In genomic region chr13:111406859-111407389, GRCm38 (mm10) we compare ENCODE assay signal across 19 mouse cellular contexts.
DNase-seq lines count a peak whose midpoint lies in the region; ATAC-seq and TF ChIP-seq lines count a peak whose summit lies in the region.
"Had no signal": no experiment of that assay in that cellular context is flagged by ENCODE, and none has a peak within 500 bp of the region (broad histone marks: within the 10 kb centered on the region; RNA-seq: fewer than 3 reads in every experiment).

No protein-coding gene starts in this region.

- H3K4me3 ChIP-seq in hindbrain, postnatal 0 days (ENCODE audit: low read length), result no peak overlapping the region
- no peak overlapping the region for H3K4me3 ChIP-seq in hindbrain, embryonic 10.5 days
- no peak overlapping the region for H3K4me3 ChIP-seq in lung, embryonic 16.5 days (ENCODE audit: low read length)
- H3K4me3 ChIP-seq in embryonic facial prominence, embryonic 13.5 days, result no peak overlapping the region
- H3K4me3 ChIP-seq: heart, adult 2 months; hindbrain, embryonic 12.5 days; limb, embryonic 12.5 days; liver, embryonic 15.5 days; megakaryocyte, embryonic 14.5 days had no signal

- H3K27ac ChIP-seq in hindbrain, postnatal 0 days, result no peak overlapping the region
- no peak overlapping the region for H3K27ac ChIP-seq in hindbrain, embryonic 10.5 days
- 0 out of 2 replicates have a peak overlapping the region, but pooled peaks have one; percentile 40 for H3K27ac ChIP-seq in lung, embryonic 16.5 days (ENCODE audit: low read length)
- H3K27ac ChIP-seq in embryonic facial prominence, embryonic 13.5 days, result peak overlapping the region; percentile 65; the same call in 1 of the 2 replicates
- H3K27ac ChIP-seq: heart, adult 2 months; hindbrain, embryonic 12.5 days; limb, embryonic 12.5 days; liver, embryonic 15.5 days had no signal

- H3K36me3 ChIP-seq in hindbrain, postnatal 0 days (ENCODE audit: insufficient read depth, low read length), result no peaks in the 10 kb centered on the region
- H3K36me3 ChIP-seq in hindbrain, embryonic 10.5 days, result no peaks in the 10 kb centered on the region
- no peaks in the 10 kb centered on the region for H3K36me3 ChIP-seq in lung, embryonic 16.5 days (ENCODE audit: control insufficient read depth, insufficient read depth, low read length)
- no peaks in the 10 kb centered on the region for H3K36me3 ChIP-seq in embryonic facial prominence, embryonic 13.5 days
- H3K36me3 ChIP-seq: G1E; hindbrain, embryonic 12.5 days; limb, embryonic 12.5 days; liver, embryonic 15.5 days had no signal

- H3K4me1 ChIP-seq in hindbrain, postnatal 0 days (ENCODE audit: insufficient read depth, low read length), result no peaks in the 10 kb centered on the region
- H3K4me1 ChIP-seq in hindbrain, embryonic 10.5 days (replicated peaks), result 0 out of 2 replicates have a peak, but pooled peaks cover 5% of the 10 kb centered on the region
- H3K4me1 ChIP-seq in lung, embryonic 16.5 days (replicated peaks; ENCODE audit: control insufficient read depth, insufficient read depth, low read length), result no peaks in the 10 kb centered on the region; the same call in 1 of the 2 replicates
- peaks cover 19% of the 10 kb centered on the region for H3K4me1 ChIP-seq in embryonic facial prominence, embryonic 13.5 days
- H3K4me1 ChIP-seq: hindbrain, embryonic 12.5 days; liver, embryonic 15.5 days had no signal

- H3K9ac ChIP-seq in hindbrain, postnatal 0 days (replicated peaks; ENCODE audit: low read length), result no peak overlapping the region
- H3K9ac ChIP-seq in lung, embryonic 16.5 days (ENCODE audit: low read length), result no peak overlapping the region
- no peak overlapping the region for H3K9ac ChIP-seq in embryonic facial prominence, embryonic 13.5 days
- H3K9ac ChIP-seq: hindbrain, embryonic 12.5 days; limb, embryonic 12.5 days; liver, embryonic 15.5 days had no signal

- H3K4me2 ChIP-seq in hindbrain, postnatal 0 days (ENCODE audit: low read depth, low read length), result no peak overlapping the region
- no peak overlapping the region for H3K4me2 ChIP-seq in lung, embryonic 16.5 days (ENCODE audit: low read depth, low read length)
- no peak overlapping the region for H3K4me2 ChIP-seq in embryonic facial prominence, embryonic 13.5 days
- H3K4me2 ChIP-seq: hindbrain, embryonic 12.5 days; limb, embryonic 12.5 days; liver, embryonic 15.5 days had no signal

- H3K9me3 ChIP-seq in hindbrain, postnatal 0 days (ENCODE audit: low read length), result no peaks in the 10 kb centered on the region
- H3K9me3 ChIP-seq in hindbrain, embryonic 10.5 days, result no peaks in the 10 kb centered on the region
- H3K9me3 ChIP-seq in lung, embryonic 16.5 days (ENCODE audit: control insufficient read depth, low read length), result no peaks in the 10 kb centered on the region
- no peaks in the 10 kb centered on the region for H3K9me3 ChIP-seq in embryonic facial prominence, embryonic 13.5 days
- H3K9me3 ChIP-seq: G1E; hindbrain, embryonic 12.5 days; limb, embryonic 12.5 days; liver, embryonic 15.5 days; megakaryocyte, embryonic 14.5 days had no signal

- 0 out of 2 replicates have a peak, but pooled peaks have one; percentile 4 for TF ChIP-seq CTCF in hindbrain, postnatal 0 days (IDR thresholded peaks at IDR 0.05; ENCODE audit: low read depth)

- 0 out of 2 replicates have a peak, but pooled peaks have one; percentile 21 for ATAC-seq in hindbrain, postnatal 0 days
- ATAC-seq in lung, embryonic 16.5 days (ENCODE audit: low read depth), result peak; percentile 38; the same call in 1 of the 2 replicates
- ATAC-seq in embryonic facial prominence, embryonic 13.5 days (ENCODE audit: insufficient number of reproducible peaks, insufficient read depth, low FRiP score, low TSS enrichment, low read depth), result no peak
- no peak for ATAC-seq in megakaryocyte-erythroid progenitor cell, adult 5-6 weeks (replicated peaks; ENCODE audit: low FRiP score, low TSS enrichment, poor library complexity, severe bottlenecking)
- ATAC-seq: CD4-positive, CD25-positive, alpha-beta regulatory T cell, adult 4 months had no signal

- H3K27me3 ChIP-seq in hindbrain, postnatal 0 days (ENCODE audit: insufficient read depth, low read length), result no peaks in the 10 kb centered on the region
- no peaks in the 10 kb centered on the region for H3K27me3 ChIP-seq in hindbrain, embryonic 10.5 days (ENCODE audit: insufficient read depth, poor library complexity, severe bottlenecking)
- H3K27me3 ChIP-seq in lung, embryonic 16.5 days (ENCODE audit: control insufficient read depth, insufficient read depth, low read depth, low read length), result no peaks in the 10 kb centered on the region
- H3K27me3 ChIP-seq in embryonic facial prominence, embryonic 13.5 days, result no peaks in the 10 kb centered on the region
- H3K27me3 ChIP-seq: hindbrain, embryonic 12.5 days; liver, embryonic 15.5 days had no signal

- peak; percentile 19 to 47 for DNase-seq in adrenal gland, adult (ENCODE audit: inconsistent age in 2 of 2, low spot score in 1 of 2)
- no peak for DNase-seq in adrenal gland, adult 18-20 months (ENCODE audit: low spot score in 2 of 2)
- no peak for DNase-seq in hindbrain, postnatal 0 days (ENCODE audit: low spot score)
- no peak for DNase-seq in hindbrain, embryonic 10.5 days (ENCODE audit: low spot score)
- no peak for DNase-seq in lung, postnatal 14 days
- DNase-seq: adrenal gland, adult 8-10 months; cerebellum, adult 9-11 months; gastrocnemius, postnatal 14 days; heart, adult 2 months; thymus, postnatal 36 days had no signal

- 63% methylated on average over 9 of the region's 9 CpGs for WGBS in hindbrain, postnatal 0 days
- 70% methylated on average over 9 of the region's 9 CpGs for WGBS in hindbrain, embryonic 10.5 days
- WGBS in lung, embryonic 16.5 days, result 38% methylated on average over 9 of the region's 9 CpGs
- 36% methylated on average over 9 of the region's 9 CpGs for WGBS in embryonic facial prominence, embryonic 13.5 days

Comparison
In these comparisons a context has a peak if more than half of its experiments do, and no peak if none do; other contexts are left out.
1. DNase-seq: peak in adrenal gland, adult (2 of 2); none in adrenal gland, adult 18-20 months (0 of 2), hindbrain, postnatal 0 days (single experiment), hindbrain, embryonic 10.5 days (single experiment) and lung, postnatal 14 days (single experiment).
2. ATAC-seq: peak in hindbrain, postnatal 0 days (single experiment) and lung, embryonic 16.5 days (single experiment); none in embryonic facial prominence, embryonic 13.5 days (single experiment) and megakaryocyte-erythroid progenitor cell, adult 5-6 weeks (single experiment).
3. H3K27ac ChIP-seq: peak in lung, embryonic 16.5 days (single experiment) and embryonic facial prominence, embryonic 13.5 days (single experiment); none in hindbrain, postnatal 0 days (single experiment) and hindbrain, embryonic 10.5 days (single experiment).